Mouse (Mus musculus) heart, embryonic 14.5 days (tissue): ENCODE results near the gene Gm12886. TPM values are rescaled to one million over a fixed set of nuclear protein-coding genes. Genes with fewer than 3 reads are reported as not detected.

Experiments
- ATAC-seq: fragments of 200-750 bp; cut with Nextera tagmentation; 2 replicates; pipeline ENCODE4 v1.8.0; 2017; ENCODE audit warnings: low read depth, moderate TSS enrichment; ENCODE audit not compliant: insufficient number of reproducible peaks, insufficient read depth, low FRiP score
- H3K27ac ChIP-seq, 2 experiments: fragments of 200-500 bp in 1 of 2; fragments of 300-500 bp in 1 of 2; sonication (generic) in 1 of 2; replicated peaks in 1 of 2; 2 replicates each; pipeline ENCODE4 v1.5.1; 2012 to 2014; ENCODE audit warnings: low read depth in 2 of 2, low read length in 2 of 2, control low read depth in 1 of 2, mild to moderate bottlenecking in 1 of 2, mixed read lengths in 1 of 2; ENCODE audit not compliant: control insufficient read depth in 1 of 2, insufficient read depth in 1 of 2
- H3K27me3 ChIP-seq: fragments of 300-500 bp; sonication (generic); 2 replicates; pipeline ENCODE4 v1.6.1; 2014; ENCODE audit warnings: mild to moderate bottlenecking, low read length, control low read depth; ENCODE audit not compliant: control insufficient read depth, insufficient read depth
- H3K36me3 ChIP-seq: fragments of 300-500 bp; sonication (generic); 2 replicates; pipeline ENCODE4 v1.6.1; 2014; ENCODE audit warnings: mild to moderate bottlenecking, control low read depth, low read length, mixed read lengths; ENCODE audit not compliant: control insufficient read depth, insufficient read depth
- H3K4me1 ChIP-seq, 2 experiments: fragments of 200-500 bp in 1 of 2; fragments of 300-500 bp in 1 of 2; sonication (generic) in 1 of 2; 2 replicates each; pipeline ENCODE4 v1.6.1; 2012 to 2014; ENCODE audit warnings: low read length in 2 of 2, control low read depth in 1 of 2, mixed read lengths in 1 of 2; ENCODE audit not compliant: control insufficient read depth in 2 of 2, insufficient read depth in 2 of 2
- H3K4me2 ChIP-seq: fragments of 300-500 bp; sonication (generic); 2 replicates; pipeline ENCODE4 v1.6.1; 2014; ENCODE audit warnings: mild to moderate bottlenecking, low read length
- H3K4me3 ChIP-seq, 2 experiments: fragments of 200-500 bp in 1 of 2; fragments of 300-500 bp in 1 of 2; sonication (generic) in 1 of 2; 2 replicates each; pipeline ENCODE4 v1.5.1; 2012 to 2014; ENCODE audit warnings: low read length in 2 of 2, mild to moderate bottlenecking in 2 of 2, control low read depth in 1 of 2, low read depth in 1 of 2, moderate library complexity in 1 of 2; ENCODE audit not compliant: control insufficient read depth in 1 of 2, insufficient read depth in 1 of 2
- H3K9ac ChIP-seq: fragments of 300-500 bp; sonication (generic); 2 replicates; pipeline ENCODE4 v1.6.1; 2014; ENCODE audit warnings: mild to moderate bottlenecking, low read length
- H3K9me3 ChIP-seq: fragments of 300-500 bp; sonication (generic); 2 replicates; pipeline ENCODE4 v1.6.1; 2016; ENCODE audit warnings: low read length, control low read depth; ENCODE audit not compliant: control insufficient read depth
- WGBS: fragments of 180-500 bp; shearing (Covaris S2); extraction: QIAGEN DNeasy Blood & Tissue Kit; methylation state at CpG from one replicate; pipeline ENCODE4 v1.1.7; 2014; 5-methylcytosine and 5-hydroxymethylcytosine counted together
- polyA plus RNA-seq: library from polyadenylated mRNA; unstranded; fragments of >200 nt; fragmentation: Nextera tagmentation; extraction: Ambion mirVana; gene quantifications from 2 replicates; pipeline ENCODE4 v1.2.1, GENCODE M21; 2014

The Gm12886 gene
- polyA plus RNA-seq: not detected in 2 replicates

DNA sequence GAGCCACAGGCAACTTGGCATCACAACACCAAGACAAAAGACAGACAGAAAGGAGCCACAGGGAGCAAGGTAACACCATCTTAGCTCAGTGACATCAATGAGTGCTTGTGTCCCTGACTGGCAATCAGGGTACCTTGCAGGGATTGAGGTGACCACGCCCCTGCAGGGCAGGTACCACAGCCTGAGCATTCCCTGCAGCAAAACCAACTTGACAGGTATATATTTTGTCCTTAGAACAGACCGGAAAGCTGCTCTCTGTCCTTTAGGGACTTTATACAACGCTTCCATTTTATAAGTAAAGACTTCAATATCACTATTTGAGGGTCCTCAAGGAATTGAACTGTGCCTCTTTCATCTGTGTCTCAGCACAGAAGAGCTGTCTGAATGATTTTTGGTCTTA, at the start of gene Gm12886:
Gene Gm12886, minus strand, starts transcription at position 101 of the 400 bp plus-strand sequence.
- Histone ChIP-seq H3K36me3 (no peaks in the 10 kb centered on the region), H3K27me3 (no peaks in the 10 kb centered on the region), H3K4me2 (no peak within 1 kb of the TSS), H3K4me3 (no peak within 1 kb of the TSS), H3K9me3 (peaks cover 17% of the 10 kb centered on the region; the same call in 1 of the 2 replicates), H3K27ac (no peak within 1 kb of the TSS), H3K4me1 (no peaks in the 10 kb centered on the region), H3K9ac (no peak within 1 kb of the TSS)
- no peak for ATAC-seq
- WGBS: 46% methylated on average over 3 of the region's 3 CpGs

Other genes with a start within 250 kb of the Gm12886 start
- gene Rlf, start 208.0 kb downstream of the Gm12886 start, polyA plus RNA-seq: 18.3 and 18.5 TPM in 2 replicates
- gene Gm12888, start 98.2 kb downstream of the Gm12886 start, polyA plus RNA-seq: not detected in 2 replicates
- gene Gm12887, start 199.0 kb upstream of the Gm12886 start, polyA plus RNA-seq: not detected in 2 replicates